ENCODE assay signal across 7 mouse cellular contexts in the genomic region with DNA sequence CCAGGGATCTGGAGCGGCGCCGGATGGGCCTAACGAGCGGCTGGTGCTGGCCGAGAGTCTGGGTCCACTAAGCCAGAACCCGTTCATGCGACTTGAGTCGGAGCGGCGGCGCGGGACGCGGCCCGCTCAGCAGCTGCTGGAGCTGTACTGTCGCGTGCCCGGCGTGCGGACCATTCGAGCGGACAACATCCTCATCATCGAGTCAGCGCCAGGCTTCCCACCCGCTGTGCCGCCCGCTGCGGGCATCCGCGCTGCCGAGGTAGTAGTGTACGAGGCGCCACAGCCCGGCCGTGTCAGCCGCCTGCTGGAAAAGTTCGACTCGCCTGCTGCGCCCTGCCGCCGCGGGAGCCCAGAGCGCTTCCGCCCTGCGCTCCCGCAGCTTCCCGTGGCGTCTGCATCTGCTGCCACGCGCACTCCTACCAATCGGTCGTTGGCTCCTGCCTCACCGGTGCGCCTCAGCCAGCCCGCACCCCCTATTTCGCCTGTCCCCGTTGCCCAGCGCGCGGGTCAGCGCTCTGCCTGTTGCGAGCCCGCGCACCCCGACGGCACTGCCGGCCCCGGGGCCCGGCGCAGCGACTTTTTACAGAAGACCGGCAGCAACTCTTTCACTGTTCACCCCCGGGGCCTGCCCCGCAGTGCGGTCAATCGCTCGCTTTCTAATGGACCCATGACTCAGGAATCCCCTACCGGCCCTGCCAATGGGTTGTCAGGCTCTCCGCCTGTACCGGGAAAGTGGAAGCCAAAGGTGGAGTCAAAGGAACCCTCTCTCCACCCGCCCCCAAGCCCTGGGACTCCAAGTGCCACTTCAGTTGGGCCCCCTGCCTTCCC. TPM values are rescaled to one million over a fixed set of nuclear protein-coding genes. Genes with fewer than 3 reads are reported as not detected.
DNase-seq lines count a peak whose midpoint lies in the region; ATAC-seq lines count a peak whose summit lies in the region.

No protein-coding gene starts in this region.

- DNase-seq in B cell, adult 2 months = peak; percentile 58 to 61
- DNase-seq in CD8-positive naive resting alpha-beta T cell, adult 2 months (ENCODE audit: low read depth in 2 of 2, low spot score in 2 of 2) = peak; percentile 40 to 56
- peak; percentile 92 to 93 for DNase-seq in cerebellum, postnatal 10 days
- peak; percentile 43 to 47 for DNase-seq in heart, postnatal 10 days
- DNase-seq in liver = peak; percentile 54

- peaks cover 13% of the 10 kb centered on the region for H3K27me3 ChIP-seq in neural tube, embryonic 12.5 days (replicated peaks)

- peaks cover 46% of the 10 kb centered on the region for H3K4me1 ChIP-seq in neural tube, embryonic 12.5 days

- H3K4me3 ChIP-seq in neural tube, embryonic 12.5 days = peak overlapping the region; percentile 78

- peak overlapping the region; percentile 83 for H3K4me2 ChIP-seq in neural tube, embryonic 12.5 days (replicated peaks)

- under 1% methylated on average over 82 of the region's 82 CpGs for WGBS in neural tube, embryonic 12.5 days

- H3K9me3 ChIP-seq in neural tube, embryonic 12.5 days = no peaks in the 10 kb centered on the region

- H3K36me3 ChIP-seq in neural tube, embryonic 12.5 days = peaks cover 1% of the 10 kb centered on the region; the same call in 1 of the 2 replicates

- ATAC-seq in neural tube, embryonic 12.5 days (ENCODE audit: low FRiP score, low read depth) = peak; percentile 52; the same call in 1 of the 2 replicates
- no peak for ATAC-seq in monocyte, adult 5-6 weeks (replicated peaks; ENCODE audit: insufficient number of reproducible peaks, low FRiP score, low TSS enrichment, poor library complexity, severe bottlenecking)

- intact Hi-C loops in heart, postnatal 10 days (cut with DNase I) = no loop called here

- peak overlapping the region; percentile 63 for H3K9ac ChIP-seq in neural tube, embryonic 12.5 days

- H3K27ac ChIP-seq in neural tube, embryonic 12.5 days = no peak overlapping the region

RNA-seq across cellular contexts. Expression of gene Tprn, which starts 0.6 kb away (rescaled TPM):
- total RNA-seq in heart, postnatal 10 days (2021) = 1 to 10 TPM; 5.0 to 7.5 TPM
- polyA plus RNA-seq in neural tube, embryonic 12.5 days (2016; fragmentation: Nextera tagmentation; extraction: Ambion mirVana) = 14.4 and 15.2 TPM in 2 replicates
- 7.1 to 9.2 TPM (median 8.4 TPM) in 3 replicates for total RNA-seq in monocyte, adult 5-6 weeks (2017)

RNA-seq across cellular contexts. Expression of gene Tmem203, which starts 7.8 kb away (rescaled TPM):
- 10 to 100 TPM; 16.4 to 18.2 TPM for total RNA-seq in heart, postnatal 10 days (2021)
- 20.3 and 22.4 TPM in 2 replicates for polyA plus RNA-seq in neural tube, embryonic 12.5 days (2016; fragmentation: Nextera tagmentation; extraction: Ambion mirVana)
- 12.2 to 16.8 TPM (median 15.6 TPM) in 3 replicates for total RNA-seq in monocyte, adult 5-6 weeks (2017)

RNA-seq across cellular contexts. Expression of gene Ssna1, which starts 9.2 kb away (rescaled TPM):
- 10 to 100 TPM; 49.4 to 55.2 TPM for total RNA-seq in heart, postnatal 10 days (2021)
- polyA plus RNA-seq in neural tube, embryonic 12.5 days (2016; fragmentation: Nextera tagmentation; extraction: Ambion mirVana) = 201 and 204 TPM in 2 replicates
- total RNA-seq in monocyte, adult 5-6 weeks (2017) = 31.8 to 50.4 TPM (median 32.4 TPM) in 3 replicates

RNA-seq across cellular contexts. Expression of gene Anapc2, which starts 9.3 kb away (rescaled TPM):
- total RNA-seq in heart, postnatal 10 days (2021) = 10 to 100 TPM; 48.6 to 54.0 TPM
- 142 and 144 TPM in 2 replicates for polyA plus RNA-seq in neural tube, embryonic 12.5 days (2016; fragmentation: Nextera tagmentation; extraction: Ambion mirVana)
- total RNA-seq in monocyte, adult 5-6 weeks (2017) = 42.6 to 64.9 TPM (median 43.8 TPM) in 3 replicates

RNA-seq across cellular contexts. Expression of gene AL732309.1, which starts 16.3 kb away (rescaled TPM):
- 1 to 10 TPM; 1.4 to 1.7 TPM for total RNA-seq in heart, postnatal 10 days (2021)
- polyA plus RNA-seq in neural tube, embryonic 12.5 days (2016; fragmentation: Nextera tagmentation; extraction: Ambion mirVana) = 5.2 and 6.4 TPM in 2 replicates
- 4.5 to 4.9 TPM in 2 of 3 replicates, not detected in the other for total RNA-seq in monocyte, adult 5-6 weeks (2017)
